Mouse (Mus musculus): ENCODE measurements around the gene S1pr2. TPM values are rescaled to one million over a fixed set of nuclear protein-coding genes. Genes with fewer than 3 reads are reported as not detected.

S1pr2 gene
- polyA plus RNA-seq, 1 experiment from 2014 or later, result 8.8 TPM

GRCm38 (mm10) chr9:20995069-20995468 lies 18.5 kb upstream of the S1pr2 start:
- Histone ChIP-seq H3K27ac (replicated peaks) (no peak overlapping the region), H3K4me1 (0 out of 2 replicates have a peak, but pooled peaks cover 6% of the 10 kb centered on the region), H3K4me3 (replicated peaks) (no peak overlapping the region), H3K9me3 (replicated peaks) (no peaks in the 10 kb centered on the region), H3K4me2 (no peak overlapping the region), H3K36me3 (no peaks in the 10 kb centered on the region), H3K9ac (replicated peaks) (no peak overlapping the region), H3K27me3 (replicated peaks) (no peaks in the 10 kb centered on the region)
- WGBS, result 76% methylated on average over 3 of the region's 3 CpGs
- ATAC-seq (ENCODE audit: low FRiP score), result no peak

- no peak for ATAC-seq (ENCODE audit: low FRiP score)
- no peak overlapping the region for H3K4me2 ChIP-seq
- H3K4me1 ChIP-seq, result 0 out of 2 replicates have a peak, but pooled peaks cover 6% of the 10 kb centered on the region
- no peaks in the 10 kb centered on the region for H3K36me3 ChIP-seq
- H3K9ac ChIP-seq (replicated peaks), result no peak overlapping the region
- no peaks in the 10 kb centered on the region for H3K9me3 ChIP-seq (replicated peaks)
- WGBS, result 53% methylated on average over 5 of the region's 5 CpGs
- no peaks in the 10 kb centered on the region for H3K27me3 ChIP-seq (replicated peaks)
- no peak overlapping the region for H3K4me3 ChIP-seq (replicated peaks)
- H3K27ac ChIP-seq (replicated peaks), result no peak overlapping the region
Measured at GRCm38 (mm10) chr9:20993165-20993898, 16.8 kb upstream of the S1pr2 start.

DNA sequence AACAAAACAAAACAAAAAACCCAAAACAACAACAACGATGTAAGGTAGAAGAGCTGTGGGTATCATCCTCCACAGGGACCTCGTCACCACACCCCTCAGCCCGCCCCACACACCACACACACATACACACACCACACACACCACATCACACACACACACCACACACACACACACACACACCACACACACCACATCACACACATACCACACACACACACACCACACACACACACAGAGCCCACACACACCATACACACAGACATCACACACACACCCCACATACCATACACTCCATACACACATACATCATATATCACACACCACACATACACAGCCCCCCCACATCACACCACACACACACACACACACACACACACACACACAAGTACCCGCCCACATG lies 15.0 kb upstream of the S1pr2 start:
- H3K27ac ChIP-seq (replicated peaks), result no peak overlapping the region
- H3K4me3 ChIP-seq (replicated peaks), result no peak overlapping the region
- ATAC-seq (ENCODE audit: low FRiP score), result no peak
- no peak overlapping the region for H3K9ac ChIP-seq (replicated peaks)
- WGBS, result 95% methylated on average over 4 of the region's 4 CpGs
- H3K27me3 ChIP-seq (replicated peaks), result no peaks in the 10 kb centered on the region
- no peak overlapping the region for H3K4me2 ChIP-seq
- 0 out of 2 replicates have a peak, but pooled peaks cover 6% of the 10 kb centered on the region for H3K4me1 ChIP-seq
- no peaks in the 10 kb centered on the region for H3K9me3 ChIP-seq (replicated peaks)
- H3K36me3 ChIP-seq, result no peaks in the 10 kb centered on the region

- Histone ChIP-seq H3K4me1 (0 out of 2 replicates have a peak, but pooled peaks cover 6% of the 10 kb centered on the region), H3K36me3 (no peaks in the 10 kb centered on the region), H3K27me3 (replicated peaks) (no peaks in the 10 kb centered on the region), H3K4me3 (replicated peaks) (no peak overlapping the region), H3K4me2 (peak overlapping the region; percentile 36), H3K27ac (replicated peaks) (no peak overlapping the region), H3K9me3 (replicated peaks) (no peaks in the 10 kb centered on the region), H3K9ac (replicated peaks) (0 out of 2 replicates have a peak overlapping the region, but pooled peaks have one; percentile 7)
- ATAC-seq (ENCODE audit: low FRiP score), result no peak
- 4% methylated on average over 10 of the region's 10 CpGs for WGBS
Measured at GRCm38 (mm10) chr9:20990861-20991260, 14.3 kb upstream of the S1pr2 start.

GRCm38 (mm10) chr9:20987953-20988352 lies 11.4 kb upstream of the S1pr2 start:
- H3K9me3 ChIP-seq (replicated peaks), result no peaks in the 10 kb centered on the region
- no peak overlapping the region for H3K4me3 ChIP-seq (replicated peaks)
- H3K27ac ChIP-seq (replicated peaks), result no peak overlapping the region
- 0 out of 2 replicates have a peak, but pooled peaks cover 6% of the 10 kb centered on the region for H3K4me1 ChIP-seq
- no peak overlapping the region for H3K9ac ChIP-seq (replicated peaks)
- no peak for ATAC-seq (ENCODE audit: low FRiP score)
- WGBS, result 27% methylated on average over 7 of the region's 7 CpGs
- no peaks in the 10 kb centered on the region for H3K27me3 ChIP-seq (replicated peaks)
- no peaks in the 10 kb centered on the region for H3K36me3 ChIP-seq
- no peak overlapping the region for H3K4me2 ChIP-seq

GRCm38 (mm10) chr9:20986952-20987686 lies 10.5 kb upstream of the S1pr2 start:
- H3K27me3 ChIP-seq (replicated peaks), result no peaks in the 10 kb centered on the region
- no peaks in the 10 kb centered on the region for H3K36me3 ChIP-seq
- H3K4me1 ChIP-seq, result 0 out of 2 replicates have a peak, but pooled peaks cover 6% of the 10 kb centered on the region
- H3K4me3 ChIP-seq (replicated peaks), result no peak overlapping the region
- H3K9me3 ChIP-seq (replicated peaks), result no peaks in the 10 kb centered on the region
- ATAC-seq (ENCODE audit: low FRiP score), result no peak
- H3K4me2 ChIP-seq, result no peak overlapping the region
- no peak overlapping the region for H3K9ac ChIP-seq (replicated peaks)
- WGBS, result 67% methylated on average over 15 of the region's 15 CpGs
- H3K27ac ChIP-seq (replicated peaks), result no peak overlapping the region

- WGBS, result 75% methylated on average over 5 of the region's 5 CpGs
- H3K4me2 ChIP-seq, result no peak overlapping the region
- H3K4me1 ChIP-seq, result no peaks in the 10 kb centered on the region
- H3K4me3 ChIP-seq (replicated peaks), result no peak overlapping the region
- H3K9me3 ChIP-seq (replicated peaks), result no peaks in the 10 kb centered on the region
- ATAC-seq (ENCODE audit: low FRiP score), result no peak
- H3K27me3 ChIP-seq (replicated peaks), result no peaks in the 10 kb centered on the region
- H3K36me3 ChIP-seq, result no peaks in the 10 kb centered on the region
- no peak overlapping the region for H3K9ac ChIP-seq (replicated peaks)
- H3K27ac ChIP-seq (replicated peaks), result no peak overlapping the region
Measured at GRCm38 (mm10) chr9:20983169-20983568, 6.6 kb upstream of the S1pr2 start.

DNA sequence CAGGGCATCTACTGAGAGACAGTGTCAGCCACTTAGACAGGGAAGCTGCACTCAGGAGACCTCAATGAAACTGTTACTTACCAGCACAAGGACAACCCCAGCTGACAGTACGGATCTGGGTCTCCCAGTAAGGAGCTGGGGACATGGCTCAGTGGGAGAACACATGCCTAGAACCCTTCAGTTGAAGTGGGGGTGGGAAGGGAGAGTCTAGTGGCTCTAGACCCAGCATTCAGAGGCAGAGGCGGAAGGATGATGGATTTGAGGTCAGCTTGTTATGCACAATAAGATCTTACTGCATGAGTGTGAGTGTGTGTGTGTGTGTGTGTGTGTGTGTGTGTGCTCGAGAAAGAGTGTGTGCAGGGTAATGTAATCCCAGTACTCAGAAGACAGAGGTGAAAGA lies 5.6 kb upstream of the S1pr2 start:
- no peak overlapping the region for H3K4me3 ChIP-seq (replicated peaks)
- WGBS, result 68% methylated on average over 3 of the region's 3 CpGs
- H3K27ac ChIP-seq (replicated peaks), result no peak overlapping the region
- H3K9ac ChIP-seq (replicated peaks), result no peak overlapping the region
- ATAC-seq (ENCODE audit: low FRiP score), result no peak
- H3K4me1 ChIP-seq, result no peaks in the 10 kb centered on the region
- H3K27me3 ChIP-seq (replicated peaks), result no peaks in the 10 kb centered on the region
- no peak overlapping the region for H3K4me2 ChIP-seq
- H3K9me3 ChIP-seq (replicated peaks), result no peaks in the 10 kb centered on the region
- H3K36me3 ChIP-seq, result no peaks in the 10 kb centered on the region

DNA sequence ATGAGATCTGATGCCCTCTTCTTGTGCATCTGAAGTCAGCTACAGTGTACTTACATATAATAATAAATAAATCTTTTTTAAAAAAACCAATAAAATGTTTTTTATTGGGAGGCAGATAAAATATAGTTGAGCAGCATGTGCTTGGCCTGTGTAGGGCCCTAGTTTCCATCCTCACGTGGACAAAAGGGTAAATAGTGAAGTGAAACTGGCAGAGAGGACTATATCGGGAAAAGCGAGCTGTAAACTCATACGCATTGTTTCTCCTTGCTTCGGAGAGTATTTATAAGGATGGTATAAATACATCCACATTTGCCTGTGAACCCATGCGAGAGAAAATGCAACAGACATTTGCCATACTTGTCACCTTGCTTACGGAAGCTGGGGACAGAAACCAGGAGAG lies 3.2 kb upstream of the S1pr2 start:
- Histone ChIP-seq H3K36me3 (no peaks in the 10 kb centered on the region), H3K9me3 (replicated peaks) (no peaks in the 10 kb centered on the region), H3K4me2 (no peak overlapping the region), H3K27ac (replicated peaks) (no peak overlapping the region), H3K27me3 (replicated peaks) (no peaks in the 10 kb centered on the region), H3K9ac (replicated peaks) (no peak overlapping the region), H3K4me1 (peaks cover 18% of the 10 kb centered on the region), H3K4me3 (replicated peaks) (no peak overlapping the region)
- no peak for ATAC-seq (ENCODE audit: low FRiP score)
- 85% methylated on average over 7 of the region's 7 CpGs for WGBS

DNA sequence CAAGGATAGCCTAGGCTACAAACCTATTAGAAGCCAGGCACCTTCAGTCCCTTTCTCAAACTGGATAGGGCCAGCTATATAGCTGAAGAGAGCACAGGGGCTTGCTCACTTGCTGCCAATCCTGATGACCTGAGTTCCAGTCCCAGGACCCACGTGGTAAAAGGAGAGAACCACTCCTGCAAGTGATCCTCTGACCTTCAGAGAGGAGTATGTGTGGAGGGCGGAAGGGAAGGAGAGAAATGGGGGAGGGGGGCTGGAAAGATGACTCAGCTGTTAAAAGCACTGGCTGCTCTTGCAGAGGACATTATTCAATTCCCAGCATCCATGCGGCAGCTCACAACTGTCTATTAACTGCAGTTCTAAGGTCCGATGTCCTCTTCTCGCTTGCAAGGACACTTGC lies 2.6 kb upstream of the S1pr2 start:
- H3K4me2 ChIP-seq, result no peak overlapping the region
- no peaks in the 10 kb centered on the region for H3K36me3 ChIP-seq
- WGBS, result 65% methylated on average over 5 of the region's 5 CpGs
- ATAC-seq (ENCODE audit: low FRiP score), result no peak
- no peak overlapping the region for H3K9ac ChIP-seq (replicated peaks)
- H3K9me3 ChIP-seq (replicated peaks), result no peaks in the 10 kb centered on the region
- no peaks in the 10 kb centered on the region for H3K27me3 ChIP-seq (replicated peaks)
- H3K27ac ChIP-seq (replicated peaks), result no peak overlapping the region
- peaks cover 20% of the 10 kb centered on the region for H3K4me1 ChIP-seq
- no peak overlapping the region for H3K4me3 ChIP-seq (replicated peaks)

GRCm38 (mm10) chr9:20978409-20979095 lies 2.0 kb upstream of the S1pr2 start:
- no peak for ATAC-seq (ENCODE audit: low FRiP score)
- no peaks in the 10 kb centered on the region for H3K36me3 ChIP-seq
- H3K9ac ChIP-seq (replicated peaks), result no peak overlapping the region
- no peak overlapping the region for H3K4me3 ChIP-seq (replicated peaks)
- peaks cover 25% of the 10 kb centered on the region for H3K4me1 ChIP-seq
- no peaks in the 10 kb centered on the region for H3K9me3 ChIP-seq (replicated peaks)
- H3K27ac ChIP-seq (replicated peaks), result no peak overlapping the region; the same call in 1 of the 2 replicates
- no peak overlapping the region for H3K4me2 ChIP-seq
- WGBS, result 56% methylated on average over 10 of the region's 10 CpGs
- no peaks in the 10 kb centered on the region for H3K27me3 ChIP-seq (replicated peaks)

All from neural tube, embryonic 15.5 days (tissue).